In genomic region chr2:11604053-11604452, GRCm38 (mm10) we compare ENCODE assay signal across 8 mouse cellular contexts. TPM values are rescaled to one million over a fixed set of nuclear protein-coding genes. Genes with fewer than 3 reads are reported as not detected.
DNase-seq lines count a peak whose midpoint lies in the region; ATAC-seq and TF ChIP-seq lines count a peak whose summit lies in the region.

Rbm17 (minus strand) TSS chr2:11604153.

- TF ChIP-seq CTCF in small intestine, adult 2 months (IDR thresholded peaks at IDR 0.05; ENCODE audit: extremely low read depth, insufficient read length, insufficient replicate concordance, low read depth, low read length), result no peak

- peak within 1 kb of the TSS; percentile 95 for H3K4me3 ChIP-seq in forebrain, embryonic 11.5 days (ENCODE audit: low read depth, low read length)
- peak within 1 kb of the TSS; percentile 96 for H3K4me3 ChIP-seq in limb, embryonic 13.5 days
- peak within 1 kb of the TSS; percentile 87 for H3K4me3 ChIP-seq in small intestine, adult 2 months (ENCODE audit: low read depth, low read length)

- no peaks in the 10 kb centered on the region for H3K27me3 ChIP-seq in forebrain, embryonic 11.5 days (ENCODE audit: control insufficient read depth, insufficient read depth, low read length)
- no peaks in the 10 kb centered on the region for H3K27me3 ChIP-seq in limb, embryonic 13.5 days
- no peaks in the 10 kb centered on the region for H3K27me3 ChIP-seq in small intestine, adult 2 months (ENCODE audit: control insufficient read depth, insufficient read depth, low read length)

- peak within 1 kb of the TSS; percentile 69; the same call in 1 of the 2 replicates for H3K4me2 ChIP-seq in forebrain, embryonic 11.5 days (ENCODE audit: low read depth, low read length, severe bottlenecking)
- peak within 1 kb of the TSS; percentile 90 for H3K4me2 ChIP-seq in limb, embryonic 13.5 days (replicated peaks)

- H3K9me3 ChIP-seq in forebrain, embryonic 11.5 days (ENCODE audit: control insufficient read depth, low read length), result no peaks in the 10 kb centered on the region
- H3K9me3 ChIP-seq in limb, embryonic 13.5 days, result no peaks in the 10 kb centered on the region

- 87% methylated on average over 5 of the region's 5 CpGs for WGBS in forebrain, embryonic 11.5 days
- 80% methylated on average over 5 of the region's 5 CpGs for whole genome bisulfite sequencing in limb, embryonic 13.5 days
- 89% methylated on average over 5 of the region's 5 CpGs for WGBS in small intestine, adult 2 months

- peak within 1 kb of the TSS; percentile 97 for H3K9ac ChIP-seq in forebrain, embryonic 11.5 days (ENCODE audit: low read length)
- H3K9ac ChIP-seq in limb, embryonic 13.5 days, result peak within 1 kb of the TSS; percentile 97

- ATAC-seq in forebrain, embryonic 11.5 days (replicated peaks; ENCODE audit: low FRiP score), result no peak
- ATAC-seq in limb, embryonic 13.5 days (ENCODE audit: low FRiP score, low read depth), result no peak

- intact Hi-C loops in heart, postnatal 36 days (cut with DNase I), result loop anchor here (5.0 kb wide), 5 partner anchors 47 to 173 kb away; partner anchors contain the start of genes Ankrd16, Fbh1 and Il15ra

- no peak for TF ChIP-seq POLR2A in small intestine, adult 2 months (IDR thresholded peaks at IDR 0.05; ENCODE audit: low read depth, low read length)

- no peak within 1 kb of the TSS for H3K27ac ChIP-seq in forebrain, embryonic 11.5 days (ENCODE audit: low read depth, low read length)
- peak within 1 kb of the TSS; percentile 49 for H3K27ac ChIP-seq in limb, embryonic 13.5 days
- H3K27ac ChIP-seq in small intestine, adult 2 months (ENCODE audit: insufficient read depth, low read depth, low read length), result 0 out of 2 replicates have a peak within 1 kb of the TSS, but pooled peaks have one; percentile 26

- peaks cover 5% of the 10 kb centered on the region; the same call in 1 of the 2 replicates for H3K4me1 ChIP-seq in forebrain, embryonic 11.5 days (replicated peaks; ENCODE audit: control insufficient read depth, insufficient read depth, low read length)
- H3K4me1 ChIP-seq in limb, embryonic 13.5 days, result peaks cover 13% of the 10 kb centered on the region
- peaks cover 4% of the 10 kb centered on the region; the same call in 1 of the 2 replicates for H3K4me1 ChIP-seq in small intestine, adult 2 months (ENCODE audit: control insufficient read depth, insufficient read depth, insufficient read length, low read length)

- H3K36me3 ChIP-seq in forebrain, embryonic 11.5 days (ENCODE audit: control insufficient read depth, insufficient read depth, low read length), result peaks cover 2% of the 10 kb centered on the region; the same call in 1 of the 2 replicates
- H3K36me3 ChIP-seq in limb, embryonic 13.5 days, result peaks cover 16% of the 10 kb centered on the region
- peaks cover 5% of the 10 kb centered on the region for H3K36me3 ChIP-seq in small intestine, adult 2 months (ENCODE audit: control insufficient read depth, insufficient read depth, low read length)

- no peak for DNase-seq in urinary bladder, adult 2 months (ENCODE audit: low spot score)
- no peak for DNase-seq in urinary bladder, postnatal 36 days (ENCODE audit: low spot score in 2 of 2)
- DNase-seq in forebrain, embryonic 11.5 days (ENCODE audit: low spot score), result no peak
- DNase-seq in heart, postnatal 36 days, result no peak
- DNase-seq in right cerebral cortex, postnatal 14 days, result no peak
- no peak for DNase-seq in ovary, adult 18-20 months (ENCODE audit: low spot score)

RNA-seq across cellular contexts. Expression of gene Rbm17, which starts in this region (rescaled TPM):
- polyA plus RNA-seq in urinary bladder, adult 2 months (2012; rRNA removed), result 88.0 and 120 TPM in 2 replicates
- 200 and 205 TPM in 2 replicates for polyA plus RNA-seq in forebrain, embryonic 11.5 days (2014; fragmentation: Nextera tagmentation; extraction: Ambion mirVana)
- total RNA-seq in heart, postnatal 36 days (2021), result 10 to 100 TPM; 53.0 to 60.7 TPM
- 172 TPM in 2 replicates for polyA plus RNA-seq in limb, embryonic 13.5 days (2015; fragmentation: Nextera tagmentation; extraction: Ambion mirVana)
- polyA plus RNA-seq in small intestine, adult 2 months (2012; rRNA removed), result 6.4 and 14.0 TPM in 2 replicates
